Mouse (Mus musculus) kidney, embryonic 14.5 days (tissue): ENCODE data around the gene Nelfe. TPM values are rescaled to one million over a fixed set of nuclear protein-coding genes. Genes with fewer than 3 reads are reported as not detected.

Experiments
- ATAC-seq: fragments of 200-750 bp; cut with Nextera tagmentation; 2 replicates; pipeline ENCODE4 v1.8.0; 2017; ENCODE audit warnings: moderate number of reproducible peaks, mild to moderate bottlenecking, moderate TSS enrichment, moderate library complexity; ENCODE audit not compliant: low FRiP score, low TSS enrichment
- H3K27ac ChIP-seq: fragments of 300-500 bp; sonication (generic); 2 replicates; pipeline ENCODE4 v1.5.1; 2014; ENCODE audit warnings: low read depth, mild to moderate bottlenecking, low read length, moderate library complexity, mixed read lengths
- H3K27me3 ChIP-seq: fragments of 300-500 bp; sonication (generic); 2 replicates; pipeline ENCODE4 v1.6.1; 2014; ENCODE audit warnings: mild to moderate bottlenecking, low read length; ENCODE audit not compliant: control insufficient read depth, insufficient read depth
- H3K36me3 ChIP-seq: fragments of 300-500 bp; sonication (generic); 2 replicates; pipeline ENCODE4 v1.6.1; 2014; ENCODE audit warnings: low read length, mixed read lengths; ENCODE audit not compliant: control insufficient read depth, insufficient read depth
- H3K4me1 ChIP-seq: fragments of 300-500 bp; sonication (generic); 2 replicates; pipeline ENCODE4 v1.6.1; 2014; ENCODE audit warnings: low read length, mixed read lengths; ENCODE audit not compliant: control insufficient read depth, insufficient read depth
- H3K4me2 ChIP-seq: fragments of 300-500 bp; sonication (generic); replicated peaks from 2 replicates; pipeline ENCODE4 v1.6.1; 2014; ENCODE audit warnings: low read depth, mild to moderate bottlenecking, low read length
- H3K4me3 ChIP-seq: fragments of 300-500 bp; sonication (generic); 2 replicates; pipeline ENCODE4 v1.5.1; 2014; ENCODE audit warnings: mild to moderate bottlenecking, low read length
- H3K9ac ChIP-seq: fragments of 300-500 bp; sonication (generic); 2 replicates; pipeline ENCODE4 v1.6.1; 2014; ENCODE audit warnings: low read depth, mild to moderate bottlenecking, low read length, moderate library complexity
- H3K9me3 ChIP-seq: fragments of 300-500 bp; sonication (generic); 2 replicates; pipeline ENCODE4 v1.6.1; 2016; ENCODE audit warnings: low read length; ENCODE audit not compliant: control insufficient read depth
- WGBS: fragments of 180-500 bp; shearing (Covaris S2); extraction: QIAGEN DNeasy Blood & Tissue Kit; methylation state at CpG from one replicate; pipeline ENCODE4 v1.1.7; 2014; 5-methylcytosine and 5-hydroxymethylcytosine counted together
- polyA plus RNA-seq: library from polyadenylated mRNA; unstranded; fragments of >200 nt; fragmentation: Nextera tagmentation; extraction: Ambion mirVana; gene quantifications from 2 replicates; pipeline ENCODE4 v1.2.1, GENCODE M21; 2014

Gene Nelfe
- polyA plus RNA-seq, 1 experiment from 2014 or later = 119 TPM

GRCm38 (mm10) chr17:34837464-34838324 is 12.5 kb upstream of the Nelfe start:
- 24% methylated on average over 43 of the region's 43 CpGs for WGBS
- no peaks in the 10 kb centered on the region for H3K27me3 ChIP-seq
- peaks cover 41% of the 10 kb centered on the region for H3K36me3 ChIP-seq
- H3K9me3 ChIP-seq = no peaks in the 10 kb centered on the region
- H3K4me2 ChIP-seq = peak overlapping the region; percentile 96
- H3K4me3 ChIP-seq = peak overlapping the region; percentile 88
- 0 out of 2 replicates have a peak overlapping the region, but pooled peaks have one; percentile 20 for H3K27ac ChIP-seq
- H3K4me1 ChIP-seq = peaks cover 16% of the 10 kb centered on the region
- peak overlapping the region; percentile 61 for H3K9ac ChIP-seq
- peak; percentile 8 for ATAC-seq

DNA sequence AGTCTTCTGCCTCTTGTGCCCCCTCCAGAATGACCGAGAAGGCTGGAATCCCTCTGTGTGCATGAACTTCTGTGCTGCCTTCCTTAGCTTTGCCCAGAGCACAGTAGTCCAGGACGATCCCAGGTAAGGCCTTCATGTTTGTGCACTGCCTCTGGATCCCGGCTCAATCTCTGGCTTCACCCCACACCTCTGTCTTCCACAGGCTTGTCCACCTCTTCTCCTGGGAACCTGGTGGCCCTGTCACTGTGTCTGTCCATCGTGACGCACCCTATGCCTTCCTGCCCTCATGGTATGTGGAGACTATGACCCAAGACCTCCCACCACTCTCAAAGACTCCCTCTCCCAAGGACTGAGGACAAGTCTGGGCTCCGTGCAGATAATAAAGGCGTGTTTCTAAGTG is 11.4 kb upstream of the Nelfe start:
- Histone ChIP-seq H3K9ac (no peak overlapping the region), H3K4me3 (no peak overlapping the region), H3K4me1 (peaks cover 16% of the 10 kb centered on the region), H3K4me2 (no peak overlapping the region), H3K9me3 (no peaks in the 10 kb centered on the region), H3K36me3 (peaks cover 45% of the 10 kb centered on the region), H3K27ac (no peak overlapping the region), H3K27me3 (no peaks in the 10 kb centered on the region)
- WGBS = 90% methylated on average over 7 of the region's 7 CpGs
- no peak for ATAC-seq

GRCm38 (mm10) chr17:34840736-34841307 is 9.4 kb upstream of the Nelfe start:
- Histone ChIP-seq H3K27me3 (no peaks in the 10 kb centered on the region), H3K9me3 (no peaks in the 10 kb centered on the region), H3K9ac (no peak overlapping the region), H3K4me3 (no peak overlapping the region), H3K4me2 (no peak overlapping the region), H3K4me1 (peaks cover 12% of the 10 kb centered on the region), H3K27ac (no peak overlapping the region), H3K36me3 (peaks cover 66% of the 10 kb centered on the region)
- 86% methylated on average over 6 of the region's 6 CpGs for WGBS
- no peak for ATAC-seq

GRCm38 (mm10) chr17:34844884-34845283 is 5.3 kb upstream of the Nelfe start:
- H3K27ac ChIP-seq = no peak overlapping the region
- no peak for ATAC-seq
- H3K4me1 ChIP-seq = peaks cover 4% of the 10 kb centered on the region; the same call in 1 of the 2 replicates
- no peak overlapping the region for H3K9ac ChIP-seq
- H3K27me3 ChIP-seq = no peaks in the 10 kb centered on the region
- 92% methylated on average over 13 of the region's 13 CpGs for WGBS
- no peak overlapping the region for H3K4me2 ChIP-seq
- no peaks in the 10 kb centered on the region for H3K9me3 ChIP-seq
- H3K4me3 ChIP-seq = no peak overlapping the region
- peaks cover 74% of the 10 kb centered on the region for H3K36me3 ChIP-seq

DNA sequence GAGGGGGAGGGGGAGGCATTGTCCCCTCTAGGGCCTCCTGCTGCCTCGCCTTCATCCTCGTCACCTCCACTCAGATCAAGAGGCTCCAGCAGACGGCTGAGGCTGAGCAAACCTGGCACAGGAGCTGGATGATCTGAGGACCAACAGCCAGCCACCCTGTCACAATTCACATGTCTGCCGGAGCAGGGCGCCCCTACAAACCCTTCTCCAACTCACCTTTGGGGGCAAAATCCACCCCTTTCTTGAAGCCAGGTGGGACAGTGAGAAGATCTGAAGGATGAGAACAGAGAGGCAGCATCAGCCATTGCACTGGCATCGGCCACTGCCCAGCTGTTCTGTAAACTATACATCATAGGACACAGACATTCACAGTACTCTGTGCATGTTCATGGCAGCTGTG is 3.0 kb upstream of the Nelfe start:
- WGBS = 89% methylated on average over 6 of the region's 6 CpGs
- Histone ChIP-seq H3K36me3 (peaks cover 53% of the 10 kb centered on the region), H3K4me1 (peaks cover 13% of the 10 kb centered on the region), H3K27ac (no peak overlapping the region), H3K9me3 (no peaks in the 10 kb centered on the region), H3K4me2 (no peak overlapping the region), H3K27me3 (no peaks in the 10 kb centered on the region), H3K4me3 (no peak overlapping the region), H3K9ac (no peak overlapping the region)
- no peak for ATAC-seq

- H3K4me1 ChIP-seq = peaks cover 13% of the 10 kb centered on the region
- ATAC-seq = no peak
- H3K27me3 ChIP-seq = no peaks in the 10 kb centered on the region
- no peak overlapping the region for H3K4me2 ChIP-seq
- no peaks in the 10 kb centered on the region for H3K9me3 ChIP-seq
- no peak overlapping the region for H3K27ac ChIP-seq
- H3K4me3 ChIP-seq = no peak overlapping the region
- no peak overlapping the region for H3K9ac ChIP-seq
- H3K36me3 ChIP-seq = peaks cover 53% of the 10 kb centered on the region
- 96% methylated on average over 7 of the region's 7 CpGs for WGBS
Measured at GRCm38 (mm10) chr17:34847615-34848014, 2.6 kb upstream of the Nelfe start.

- peak; percentile 38 for ATAC-seq
- peak overlapping the region; percentile 95 for H3K4me3 ChIP-seq
- H3K27ac ChIP-seq = peak overlapping the region; percentile 17; the same call in 1 of the 2 replicates
- H3K9me3 ChIP-seq = no peaks in the 10 kb centered on the region
- peaks cover 52% of the 10 kb centered on the region for H3K36me3 ChIP-seq
- 3% methylated on average over 25 of the region's 25 CpGs for WGBS
- H3K4me1 ChIP-seq = peaks cover 13% of the 10 kb centered on the region
- H3K27me3 ChIP-seq = no peaks in the 10 kb centered on the region
- H3K9ac ChIP-seq = peak overlapping the region; percentile 85
- peak overlapping the region; percentile 90 for H3K4me2 ChIP-seq
Measured at GRCm38 (mm10) chr17:34850517-34851125, 430 bp downstream of the Nelfe start.

GRCm38 (mm10) chr17:34853511-34853910 is 3.3 kb downstream of the Nelfe start:
- Histone ChIP-seq H3K4me2 (no peak overlapping the region), H3K4me3 (no peak overlapping the region), H3K36me3 (peaks cover 41% of the 10 kb centered on the region), H3K27ac (no peak overlapping the region), H3K9ac (no peak overlapping the region), H3K27me3 (no peaks in the 10 kb centered on the region), H3K9me3 (no peaks in the 10 kb centered on the region), H3K4me1 (peaks cover 13% of the 10 kb centered on the region)
- ATAC-seq = no peak
- WGBS = 79% methylated on average over 8 of the region's 8 CpGs

DNA sequence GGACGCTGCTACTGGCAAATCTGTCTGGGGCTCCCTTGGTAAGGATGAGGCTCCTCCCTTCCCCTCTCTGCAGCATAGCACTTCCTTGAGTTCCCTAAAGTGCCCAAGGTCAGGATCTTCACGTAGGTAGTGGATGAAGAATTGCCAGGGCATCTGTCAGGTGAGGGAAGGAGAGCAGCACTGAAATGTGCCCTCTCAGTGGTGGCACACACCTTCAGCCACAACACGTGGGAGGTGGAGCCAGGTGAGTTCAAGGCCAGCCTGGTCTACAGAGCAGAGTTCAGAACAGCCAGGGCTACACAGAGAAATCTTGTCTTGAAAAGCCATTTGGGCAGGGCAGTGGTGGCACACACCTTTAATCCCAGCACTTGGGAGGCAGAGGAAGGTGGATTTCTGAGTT is 4.6 kb downstream of the Nelfe start:
- H3K4me2 ChIP-seq = no peak overlapping the region
- ATAC-seq = no peak
- no peak overlapping the region for H3K4me3 ChIP-seq
- peaks cover 41% of the 10 kb centered on the region for H3K36me3 ChIP-seq
- WGBS = 83% methylated on average over 3 of the region's 3 CpGs
- peaks cover 8% of the 10 kb centered on the region for H3K4me1 ChIP-seq
- H3K9me3 ChIP-seq = no peaks in the 10 kb centered on the region
- H3K27me3 ChIP-seq = no peaks in the 10 kb centered on the region
- H3K27ac ChIP-seq = no peak overlapping the region
- H3K9ac ChIP-seq = no peak overlapping the region
